Mouse (Mus musculus) lung, adult 10 weeks (tissue): ENCODE results near the gene Plcxd2. TPM values are rescaled to one million over a fixed set of nuclear protein-coding genes. Genes with fewer than 3 reads are reported as not detected.

Experiments
- polyA plus RNA-seq: library from polyadenylated mRNA; stranded (reverse); fragments of 350-450 nt; fragmentation: Illumina TruSeq; extraction: RNeasy Lipid Tissue Mini Kit (QIAGEN cat#74804); gene quantifications from one replicate; pipeline ENCODE4 v1.2.3, GENCODE M21; 2014; ENCODE audit warnings: low read depth, low replicate concordance; ENCODE audit not compliant: insufficient read depth

The Plcxd2 gene
- polyA plus RNA-seq: 0.46 TPM

GRCm38 (mm10) chr16:46010153-46010905 lies at the start of gene Plcxd2:
Gene Plcxd2 (minus strand): TSS chr16:46010218.

GRCm38 (mm10) chr16:45953394-45953793 lies 56.6 kb downstream of the Plcxd2 start, which contains the start of gene Phldb2:
Gene Phldb2 (minus strand): TSS chr16:45953598.

Other genes starting within 250 kb of the Plcxd2 start
- gene Phldb2, start 56.6 kb downstream of the Plcxd2 start, polyA plus RNA-seq: 28.2 TPM
- 1.4 TPM for gene Cd96, start 110.0 kb upstream of the Plcxd2 start, polyA plus RNA-seq
- 0.79 TPM for gene Gm4737, start 144.9 kb upstream of the Plcxd2 start, polyA plus RNA-seq